Mouse (Mus musculus): Measurements from ENCODE around the gene Jagn1. TPM values are rescaled to one million over a fixed set of nuclear protein-coding genes. Genes with fewer than 3 reads are reported as not detected.

The Jagn1 gene
- polyA plus RNA-seq, 1 experiment from 2014 or later, result 88.8 TPM

- H3K27ac ChIP-seq (replicated peaks), result no peak overlapping the region
- no peak for DNase-seq (ENCODE audit: low spot score)
- peaks cover 13% of the 10 kb centered on the region for H3K4me1 ChIP-seq
- H3K36me3 ChIP-seq (replicated peaks), result no peaks in the 10 kb centered on the region
- WGBS, result 65% methylated on average over 12 of the region's 12 CpGs
- no peak overlapping the region for H3K4me3 ChIP-seq
- no peaks in the 10 kb centered on the region for H3K9me3 ChIP-seq
- 0 out of 2 replicates have a peak, but pooled peaks cover 8% of the 10 kb centered on the region for H3K27me3 ChIP-seq (replicated peaks; ENCODE audit: low read depth, poor library complexity, severe bottlenecking)
Observed at GRCm38 (mm10) chr6:113438721-113439430, 3.5 kb upstream of the Jagn1 start.

GRCm38 (mm10) chr6:113440686-113441085, 1.7 kb upstream of the Jagn1 start:
- Histone ChIP-seq H3K27me3 (replicated peaks; ENCODE audit: low read depth, poor library complexity, severe bottlenecking) (no peaks in the 10 kb centered on the region), H3K36me3 (replicated peaks) (peaks cover 9% of the 10 kb centered on the region), H3K4me1 (peaks cover 13% of the 10 kb centered on the region), H3K9me3 (no peaks in the 10 kb centered on the region), H3K27ac (replicated peaks) (no peak overlapping the region), H3K4me3 (no peak overlapping the region)
- DNase-seq (ENCODE audit: low spot score), result no peak
- 84% methylated on average over 3 of the region's 3 CpGs for WGBS

GRCm38 (mm10) chr6:113441147-113441680, 1.2 kb upstream of the Jagn1 start:
- Histone ChIP-seq H3K4me1 (peaks cover 13% of the 10 kb centered on the region), H3K36me3 (replicated peaks) (peaks cover 15% of the 10 kb centered on the region)
- WGBS, result 55% methylated on average over 7 of the region's 7 CpGs

GRCm38 (mm10) chr6:113442087-113442441, 305 bp upstream of the Jagn1 start:
- Histone ChIP-seq H3K36me3 (replicated peaks) (peaks cover 23% of the 10 kb centered on the region), H3K27me3 (replicated peaks; ENCODE audit: low read depth, poor library complexity, severe bottlenecking) (no peaks in the 10 kb centered on the region), H3K4me1 (peaks cover 13% of the 10 kb centered on the region), H3K9me3 (no peaks in the 10 kb centered on the region), H3K4me3 (peak overlapping the region; percentile 98), H3K27ac (replicated peaks) (peak overlapping the region; percentile 92)
- DNase-seq (ENCODE audit: low spot score), result no peak
- 44% methylated on average over 9 of the region's 9 CpGs for WGBS

More at GRCm38 (mm10) chr6:113441147-113441680, 1.2 kb upstream of the Jagn1 start:
- DNase-seq (ENCODE audit: low spot score), result peak; percentile 80
- Histone ChIP-seq H3K27me3 (replicated peaks; ENCODE audit: low read depth, poor library complexity, severe bottlenecking) (no peaks in the 10 kb centered on the region), H3K27ac (replicated peaks) (no peak overlapping the region), H3K4me3 (no peak overlapping the region), H3K9me3 (no peaks in the 10 kb centered on the region)

GRCm38 (mm10) chr6:113443091-113443490, 722 bp downstream of the Jagn1 start:
- peak overlapping the region; percentile 92 for H3K27ac ChIP-seq (replicated peaks)
- H3K36me3 ChIP-seq (replicated peaks), result peaks cover 33% of the 10 kb centered on the region
- peaks cover 13% of the 10 kb centered on the region for H3K4me1 ChIP-seq
- no peaks in the 10 kb centered on the region for H3K27me3 ChIP-seq (replicated peaks; ENCODE audit: low read depth, poor library complexity, severe bottlenecking)
- no peaks in the 10 kb centered on the region for H3K9me3 ChIP-seq
- peak; percentile 14 for DNase-seq (ENCODE audit: low spot score)
- H3K4me3 ChIP-seq, result peak overlapping the region; percentile 98
- 49% methylated on average over 12 of the region's 12 CpGs for WGBS

- peaks cover 46% of the 10 kb centered on the region for H3K36me3 ChIP-seq (replicated peaks)
- no peak for DNase-seq (ENCODE audit: low spot score)
- H3K4me1 ChIP-seq, result peaks cover 13% of the 10 kb centered on the region
- 92% methylated on average over 8 of the region's 8 CpGs for WGBS
- no peaks in the 10 kb centered on the region for H3K9me3 ChIP-seq
- no peak overlapping the region for H3K4me3 ChIP-seq
- H3K27me3 ChIP-seq (replicated peaks; ENCODE audit: low read depth, poor library complexity, severe bottlenecking), result no peaks in the 10 kb centered on the region
- H3K27ac ChIP-seq (replicated peaks), result no peak overlapping the region
Observed at GRCm38 (mm10) chr6:113444207-113444965, 2.0 kb downstream of the Jagn1 start.

- no peak overlapping the region for H3K27ac ChIP-seq (replicated peaks)
- H3K27me3 ChIP-seq (replicated peaks; ENCODE audit: low read depth, poor library complexity, severe bottlenecking), result no peaks in the 10 kb centered on the region
- peaks cover 9% of the 10 kb centered on the region for H3K4me1 ChIP-seq
- peaks cover 50% of the 10 kb centered on the region for H3K36me3 ChIP-seq (replicated peaks)
- WGBS, result 96% methylated on average over 4 of the region's 4 CpGs
- H3K4me3 ChIP-seq, result no peak overlapping the region
- no peak for DNase-seq (ENCODE audit: low spot score)
- H3K9me3 ChIP-seq, result no peaks in the 10 kb centered on the region
Observed at GRCm38 (mm10) chr6:113447639-113448038, 5.3 kb downstream of the Jagn1 start.

GRCm38 (mm10) chr6:113451839-113452238, 9.5 kb downstream of the Jagn1 start:
- H3K36me3 ChIP-seq (replicated peaks), result peaks cover 29% of the 10 kb centered on the region
- H3K27me3 ChIP-seq (replicated peaks; ENCODE audit: low read depth, poor library complexity, severe bottlenecking), result no peaks in the 10 kb centered on the region
- no peaks in the 10 kb centered on the region for H3K4me1 ChIP-seq
- H3K4me3 ChIP-seq, result no peak overlapping the region
- no peaks in the 10 kb centered on the region for H3K9me3 ChIP-seq
- no peak overlapping the region for H3K27ac ChIP-seq (replicated peaks)
- no peak for DNase-seq (ENCODE audit: low spot score)
- 84% methylated on average over 2 of the region's 2 CpGs for WGBS

- Histone ChIP-seq H3K4me3 (no peak overlapping the region), H3K27me3 (replicated peaks; ENCODE audit: low read depth, poor library complexity, severe bottlenecking) (no peaks in the 10 kb centered on the region), H3K36me3 (replicated peaks) (no peaks in the 10 kb centered on the region), H3K9me3 (no peaks in the 10 kb centered on the region), H3K4me1 (peaks cover 15% of the 10 kb centered on the region), H3K27ac (replicated peaks) (no peak overlapping the region)
- no peak for DNase-seq (ENCODE audit: low spot score)
- WGBS, result 75% methylated on average over 5 of the region's 5 CpGs
Observed at GRCm38 (mm10) chr6:113455007-113455406, 12.6 kb downstream of the Jagn1 start.

GRCm38 (mm10) chr6:113457952-113458534, 15.7 kb downstream of the Jagn1 start, which contains the start of gene Il17re:
Il17re (plus strand) TSS chr6:113458484.
- Histone ChIP-seq H3K27me3 (replicated peaks; ENCODE audit: low read depth, poor library complexity, severe bottlenecking) (no peaks in the 10 kb centered on the region), H3K36me3 (replicated peaks) (no peaks in the 10 kb centered on the region), H3K27ac (replicated peaks) (0 out of 2 replicates have a peak within 1 kb of the TSS, but pooled peaks have one; percentile 6), H3K4me3 (no peak within 1 kb of the TSS), H3K9me3 (no peaks in the 10 kb centered on the region), H3K4me1 (peaks cover 15% of the 10 kb centered on the region)
- WGBS, result 63% methylated on average over 10 of the region's 10 CpGs
- no peak for DNase-seq (ENCODE audit: low spot score)

GRCm38 (mm10) chr6:113458635-113459034, 16.3 kb downstream of the Jagn1 start:
- no peaks in the 10 kb centered on the region for H3K36me3 ChIP-seq (replicated peaks)
- peaks cover 15% of the 10 kb centered on the region for H3K4me1 ChIP-seq
- DNase-seq (ENCODE audit: low spot score), result peak; percentile 38
- no peaks in the 10 kb centered on the region for H3K27me3 ChIP-seq (replicated peaks; ENCODE audit: low read depth, poor library complexity, severe bottlenecking)
- H3K27ac ChIP-seq (replicated peaks), result 0 out of 2 replicates have a peak overlapping the region, but pooled peaks have one; percentile 6
- no peaks in the 10 kb centered on the region for H3K9me3 ChIP-seq
- 60% methylated on average over 10 of the region's 10 CpGs for WGBS
- no peak overlapping the region for H3K4me3 ChIP-seq

GRCm38 (mm10) chr6:113464040-113464439, 21.7 kb downstream of the Jagn1 start:
- Histone ChIP-seq H3K36me3 (replicated peaks) (no peaks in the 10 kb centered on the region), H3K4me1 (peaks cover 13% of the 10 kb centered on the region), H3K9me3 (no peaks in the 10 kb centered on the region), H3K27ac (replicated peaks) (no peak overlapping the region), H3K4me3 (no peak overlapping the region), H3K27me3 (replicated peaks; ENCODE audit: low read depth, poor library complexity, severe bottlenecking) (peaks cover 14% of the 10 kb centered on the region)
- WGBS, result 73% methylated on average over 7 of the region's 7 CpGs
- no peak for DNase-seq (ENCODE audit: low spot score)

Data from embryonic facial prominence, embryonic 10.5 days (tissue).